Mouse (Mus musculus) central nervous system, embryonic 18 days (tissue): ENCODE measurements around the gene Olfr803. TPM values are rescaled to one million over a fixed set of nuclear protein-coding genes. Genes with fewer than 3 reads are reported as not detected.

Experiments used
- polyA plus RNA-seq: library from polyadenylated mRNA; depleted of rRNA; stranded (reverse); fragments of >200 nt; gene quantifications from 2 replicates; pipeline ENCODE4 v1.2.3, GENCODE M21; 2012; rRNA removed

Gene Olfr803
- polyA plus RNA-seq = not detected in 2 replicates

GRCm38 (mm10) chr10:129694186-129694585 is at the start of gene Olfr803:
Gene Olfr803 (minus strand): TSS chr10:129694286.

GRCm38 (mm10) chr10:129741821-129742220 is 47.7 kb upstream of the Olfr803 start, which contains the start of gene Olfr806:
Gene Olfr806 (minus strand): TSS chr10:129741921.

GRCm38 (mm10) chr10:129729275-129729674 is 35.2 kb upstream of the Olfr803 start, which contains the start of gene Olfr805:
Gene Olfr805 (minus strand): TSS chr10:129729375.

GRCm38 (mm10) chr10:129702910-129703309 is 8.8 kb upstream of the Olfr803 start, which contains the start of gene Olfr804:
Gene Olfr804 (plus strand): TSS chr10:129703210.

GRCm38 (mm10) chr10:129688069-129688468 is 6.0 kb downstream of the Olfr803 start, which contains the start of gene Olfr802:
Gene Olfr802 (minus strand): TSS chr10:129688169.

GRCm38 (mm10) chr10:129673765-129674164 is 20.3 kb downstream of the Olfr803 start, which contains the start of gene Olfr801:
Gene Olfr801 (minus strand): TSS chr10:129673865.

GRCm38 (mm10) chr10:129657394-129657793 is 36.7 kb downstream of the Olfr803 start, which contains the start of gene Olfr800:
Gene Olfr800 (plus strand): TSS chr10:129657694.

Other genes starting within 250 kb of the Olfr803 start
- not detected in 2 replicates for gene Olfr787, start 232.4 kb downstream of the Olfr803 start, polyA plus RNA-seq
- gene Olfr788, start 223.3 kb downstream of the Olfr803 start, polyA plus RNA-seq = not detected in 2 replicates
- not detected in 2 replicates for gene Olfr789, start 209.5 kb downstream of the Olfr803 start, polyA plus RNA-seq
- gene Olfr790, start 195.8 kb downstream of the Olfr803 start, polyA plus RNA-seq = not detected in 2 replicates
- gene Olfr791, start 172.5 kb downstream of the Olfr803 start, polyA plus RNA-seq = not detected in 2 replicates
- not detected in 2 replicates for gene Olfr792, start 155.1 kb downstream of the Olfr803 start, polyA plus RNA-seq
- gene Olfr794, start 126.6 kb downstream of the Olfr803 start, polyA plus RNA-seq = not detected in 2 replicates
- gene Olfr796, start 81.7 kb downstream of the Olfr803 start, polyA plus RNA-seq = not detected in 2 replicates
- not detected in 2 replicates for gene Olfr798, start 66.4 kb downstream of the Olfr803 start, polyA plus RNA-seq
- not detected in 2 replicates for gene Olfr799, start 56.8 kb downstream of the Olfr803 start, polyA plus RNA-seq
- gene Olfr800, start 36.6 kb downstream of the Olfr803 start, polyA plus RNA-seq = not detected in 2 replicates
- not detected in 2 replicates for gene Olfr801, start 20.4 kb downstream of the Olfr803 start, polyA plus RNA-seq
- not detected in 2 replicates for gene Olfr802, start 6.1 kb downstream of the Olfr803 start, polyA plus RNA-seq
- not detected in 2 replicates for gene Olfr804, start 8.9 kb upstream of the Olfr803 start, polyA plus RNA-seq
- gene Olfr805, start 35.1 kb upstream of the Olfr803 start, polyA plus RNA-seq = not detected in 2 replicates
- gene Olfr806, start 47.6 kb upstream of the Olfr803 start, polyA plus RNA-seq = not detected in 2 replicates
- gene Olfr807, start 63.5 kb upstream of the Olfr803 start, polyA plus RNA-seq = not detected in 2 replicates
- not detected in 2 replicates for gene Olfr808, start 71.2 kb upstream of the Olfr803 start, polyA plus RNA-seq
- not detected in 2 replicates for gene Olfr809, start 80.4 kb upstream of the Olfr803 start, polyA plus RNA-seq
- not detected in 2 replicates for gene Olfr810, start 100.6 kb upstream of the Olfr803 start, polyA plus RNA-seq
- gene Olfr811, start 110.1 kb upstream of the Olfr803 start, polyA plus RNA-seq = not detected in 2 replicates
- not detected in 2 replicates for gene Olfr812, start 151.8 kb upstream of the Olfr803 start, polyA plus RNA-seq
- gene Olfr813, start 161.1 kb upstream of the Olfr803 start, polyA plus RNA-seq = not detected in 2 replicates
- gene Olfr814, start 185.6 kb upstream of the Olfr803 start, polyA plus RNA-seq = not detected in 2 replicates
- gene Olfr815, start 211.6 kb upstream of the Olfr803 start, polyA plus RNA-seq = not detected in 2 replicates
- not detected in 2 replicates for gene Olfr816, start 221.3 kb upstream of the Olfr803 start, polyA plus RNA-seq